Mouse (Mus musculus) cerebellum, postnatal 14 days (tissue): ENCODE results near the gene Zfp462.
A peak's percentile ranks its signal among the peaks of the same experiment; 100 is the strongest.

Experiments used
- DNase-seq, 2 experiments: peaks; one replicate each; pipeline ENCODE4 v3.0.0; 2021; ENCODE audit warnings: mixed read lengths in 2 of 2

Zfp462 gene

DNA sequence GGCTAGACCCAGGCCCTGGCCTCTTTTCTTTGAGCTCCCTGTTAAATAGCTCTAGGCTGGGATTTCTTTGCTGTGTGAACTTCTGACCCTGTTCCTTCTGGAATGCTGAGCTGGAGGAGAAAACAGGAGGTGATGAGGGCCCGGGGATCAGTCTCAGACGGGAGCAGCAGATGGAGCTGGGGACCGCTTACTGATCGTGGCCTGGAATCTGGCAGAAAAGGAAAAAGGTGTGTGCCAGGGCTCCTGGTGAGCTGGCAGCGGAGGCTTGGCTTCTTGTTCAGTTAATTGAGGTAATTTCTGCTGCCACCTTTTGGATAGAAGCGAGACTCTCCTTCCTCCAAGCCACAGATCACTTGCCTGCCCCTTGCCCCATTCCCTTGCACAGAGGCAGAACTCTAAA is 177.1 kb downstream of the Zfp462 start:
- DNase-seq, result peak; percentile 94 to 98

GRCm38 (mm10) chr4:55124126-55124525 is 179.3 kb downstream of the Zfp462 start:
- DNase-seq, result no peak

DNA sequence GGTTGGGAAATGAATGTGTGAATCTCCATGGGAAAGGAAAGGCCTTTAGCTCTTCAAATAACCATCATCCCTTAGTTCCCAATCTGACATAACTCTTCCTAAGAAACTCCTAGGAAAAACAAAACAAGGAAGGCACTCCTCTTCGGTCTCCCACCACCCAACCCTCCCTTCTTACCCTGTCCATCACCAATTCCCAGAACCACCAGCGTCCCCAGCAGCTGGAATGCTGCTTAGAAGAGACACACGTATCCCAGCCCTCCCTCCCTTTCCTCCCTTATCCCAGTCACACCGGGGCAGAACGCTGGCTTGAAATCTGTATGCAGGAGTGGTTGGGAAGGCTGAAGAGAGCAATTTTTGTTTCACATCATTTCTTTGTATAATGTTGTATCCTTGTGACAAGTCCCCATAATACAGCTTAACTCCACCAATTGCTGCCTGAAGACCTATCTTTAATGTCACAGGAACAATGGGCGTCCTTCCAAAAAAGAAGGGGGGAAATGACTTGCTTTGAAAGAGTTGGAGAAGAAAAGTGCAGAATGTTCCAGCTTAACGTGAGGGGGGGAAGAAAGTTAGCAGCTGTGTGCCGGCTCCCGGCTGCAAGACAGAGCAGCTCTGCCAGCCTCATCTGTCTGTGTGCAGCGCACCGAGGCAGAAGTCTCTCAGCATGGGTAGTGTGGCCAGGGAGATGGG is 180.3 kb downstream of the Zfp462 start:
- DNase-seq, result no peak

- peak; percentile 44 to 49 for DNase-seq
These were observed 180.8 kb downstream of the Zfp462 start for GRCm38 (mm10) chr4:55125738-55126054.

DNA sequence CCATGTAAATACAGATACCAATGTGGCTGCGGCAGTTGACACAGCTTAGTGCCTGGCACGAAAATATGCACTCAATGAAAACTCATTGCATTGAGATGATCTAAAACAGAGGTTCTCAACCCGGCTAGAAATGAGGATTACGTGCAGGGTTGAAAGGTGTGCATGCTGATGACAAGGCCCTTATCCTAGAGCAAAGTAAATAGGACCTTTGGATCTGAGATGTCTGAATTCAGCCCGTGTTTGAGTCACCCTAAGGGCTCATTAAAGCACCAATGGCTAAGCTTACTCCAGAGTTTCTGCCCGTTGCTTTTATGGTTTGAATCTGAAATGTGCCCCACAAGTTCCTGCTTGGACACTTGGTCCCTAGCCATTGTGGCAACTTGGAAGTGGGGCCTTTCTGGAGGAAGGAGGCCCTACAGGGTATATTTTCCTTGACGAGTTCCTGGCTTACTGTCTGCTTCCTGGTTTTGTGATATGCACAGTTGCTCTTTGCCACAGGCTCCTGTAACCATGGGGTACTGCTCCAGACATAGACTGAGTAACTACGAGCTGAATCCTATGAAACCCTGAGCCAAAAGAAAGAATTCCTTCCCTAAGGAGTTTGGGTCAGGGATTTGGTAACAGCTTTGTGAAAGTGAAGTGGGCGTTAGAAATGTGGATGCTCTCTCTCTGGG is 182.5 kb downstream of the Zfp462 start:
- DNase-seq, result no peak

GRCm38 (mm10) chr4:55128088-55128835 is 183.4 kb downstream of the Zfp462 start:
- no peak for DNase-seq
